Mouse (Mus musculus) lung, adult 18-20 months (tissue): ENCODE measurements at regions not wholly inside any gene's neighbourhood (a gene's known extent, or its start where the extent isn't known, plus 50 kb on each side); places are given as distances from the start of the nearest gene placed in this dataset.

ENCODE experiments used
- DNase-seq, 2 experiments: peaks; one replicate each; pipeline ENCODE4 v3.0.0; 2022; ENCODE audit warnings: mixed read lengths in 2 of 2

DNA sequence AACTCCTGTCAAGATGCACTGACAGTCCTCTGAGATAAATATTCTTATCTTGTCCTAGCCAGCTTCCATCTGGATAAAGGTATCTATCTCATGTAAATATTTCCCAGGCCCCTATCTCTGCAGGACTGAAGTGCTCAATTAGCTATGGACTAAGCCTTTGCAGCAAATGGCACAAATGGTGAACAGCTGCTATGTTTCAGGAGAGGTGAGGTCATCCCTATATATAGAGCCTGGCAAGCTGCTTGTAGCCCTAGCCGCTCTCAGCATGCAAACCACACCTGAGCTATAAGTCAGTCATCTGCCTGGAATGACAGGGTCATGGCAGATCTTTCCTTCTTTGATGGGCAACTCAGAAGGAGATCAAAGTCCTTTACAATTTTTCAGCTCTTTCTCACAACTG is 294.9 kb upstream of the Agtr1b start:
- DNase-seq = no peak

DNA sequence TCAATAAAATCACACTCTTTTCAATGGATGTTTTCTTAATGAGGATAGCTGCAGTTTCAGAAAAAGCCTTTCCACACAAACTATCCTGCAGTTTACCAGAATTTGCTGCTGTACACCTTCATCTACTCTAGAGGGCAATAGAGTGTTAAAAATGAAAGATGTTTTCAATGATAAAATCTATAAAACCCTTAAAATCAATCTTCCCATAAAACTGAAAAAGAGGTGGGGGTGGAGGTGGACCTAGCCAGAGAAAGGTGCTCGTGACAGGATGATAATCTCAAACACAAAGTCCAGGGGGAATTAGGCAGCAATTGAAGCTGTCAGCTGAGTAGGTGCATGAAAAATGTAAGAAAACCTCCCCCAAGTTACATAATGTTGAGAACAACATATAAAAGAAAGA is 288.4 kb upstream of the Agtr1b start:
- DNase-seq = no peak
